Mouse (Mus musculus) midbrain, embryonic 12.5 days (tissue): ENCODE results near the gene Cpd. TPM values are rescaled to one million over a fixed set of nuclear protein-coding genes. Genes with fewer than 3 reads are reported as not detected.

Experiments
- ATAC-seq: fragments of 200-750 bp; cut with Nextera tagmentation; 2 replicates; pipeline ENCODE4 v1.8.0; 2017; ENCODE audit warnings: low read depth, moderate TSS enrichment, moderate library complexity; ENCODE audit not compliant: low FRiP score
- H3K27ac ChIP-seq: fragments of 300-500 bp; sonication (generic); replicated peaks from 2 replicates; pipeline ENCODE4 v1.5.1; 2016; ENCODE audit warnings: mild to moderate bottlenecking
- H3K27me3 ChIP-seq: fragments of 300-500 bp; sonication (generic); 2 replicates; pipeline ENCODE4 v1.6.1; 2016; ENCODE audit warnings: mild to moderate bottlenecking
- H3K36me3 ChIP-seq: fragments of 300-500 bp; sonication (generic); 2 replicates; pipeline ENCODE4 v1.6.1; 2016
- H3K4me1 ChIP-seq: fragments of 300-500 bp; sonication (generic); 2 replicates; pipeline ENCODE4 v1.6.1; 2016
- H3K4me2 ChIP-seq: fragments of 300-500 bp; sonication (generic); replicated peaks from 2 replicates; pipeline ENCODE4 v1.6.1; 2016; ENCODE audit warnings: mild to moderate bottlenecking, moderate library complexity
- H3K4me3 ChIP-seq: fragments of 300-500 bp; sonication (generic); 2 replicates; pipeline ENCODE4 v1.5.1; 2016; ENCODE audit warnings: mild to moderate bottlenecking
- H3K9ac ChIP-seq: fragments of 300-500 bp; sonication (generic); replicated peaks from 2 replicates; pipeline ENCODE4 v1.6.1; 2016; ENCODE audit warnings: mild to moderate bottlenecking, moderate library complexity
- H3K9me3 ChIP-seq: fragments of 300-500 bp; sonication (generic); 2 replicates; pipeline ENCODE4 v1.6.1; 2016; ENCODE audit warnings: mild to moderate bottlenecking
- WGBS: fragments of 180-500 bp; shearing (Covaris S2); methylation state at CpG from one replicate; pipeline ENCODE4 v1.1.7; 2016; 5-methylcytosine and 5-hydroxymethylcytosine counted together
- polyA plus RNA-seq: library from polyadenylated mRNA; unstranded; fragments of >200 nt; fragmentation: Nextera tagmentation; extraction: Ambion mirVana; gene quantifications from 2 replicates; pipeline ENCODE4 v1.2.1, GENCODE M21; 2016

Gene Cpd
- polyA plus RNA-seq, 1 experiment from 2014 or later, result 13.7 TPM

DNA sequence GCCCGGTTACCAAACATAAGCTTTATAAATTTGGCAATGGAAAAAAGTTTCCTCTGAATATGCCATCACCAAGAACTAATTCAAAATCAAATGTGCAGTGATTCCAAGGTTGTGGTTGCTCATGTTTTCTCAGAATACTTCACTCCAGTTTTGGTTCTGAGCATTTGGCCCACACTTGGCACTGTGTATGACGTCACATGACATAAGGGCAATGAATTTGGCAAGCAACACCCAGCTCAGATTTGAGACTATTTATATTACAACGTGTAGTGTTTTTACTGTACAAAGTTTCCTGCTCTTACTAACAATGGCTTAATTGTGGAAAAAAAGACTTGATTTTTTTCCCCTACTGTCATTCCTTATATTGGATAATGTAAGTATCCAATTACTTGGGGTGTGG is 73.0 kb downstream of the Cpd start:
- no peaks in the 10 kb centered on the region for H3K36me3 ChIP-seq
- no peak for ATAC-seq
- H3K4me3 ChIP-seq, result no peak overlapping the region
- H3K27me3 ChIP-seq, result no peaks in the 10 kb centered on the region
- H3K9me3 ChIP-seq, result no peaks in the 10 kb centered on the region
- no peaks in the 10 kb centered on the region for H3K4me1 ChIP-seq
- H3K9ac ChIP-seq, result no peak overlapping the region
- no peak overlapping the region for H3K27ac ChIP-seq
- H3K4me2 ChIP-seq, result no peak overlapping the region
- WGBS, result 79% methylated on average over 3 of the region's 3 CpGs

- no peak for ATAC-seq
- Histone ChIP-seq H3K9me3 (no peaks in the 10 kb centered on the region), H3K4me1 (no peaks in the 10 kb centered on the region), H3K4me3 (no peak overlapping the region), H3K4me2 (no peak overlapping the region), H3K27me3 (no peaks in the 10 kb centered on the region), H3K36me3 (no peaks in the 10 kb centered on the region), H3K9ac (no peak overlapping the region), H3K27ac (no peak overlapping the region)
- WGBS, result 88% methylated on average over 5 of the region's 5 CpGs
Observed at GRCm38 (mm10) chr11:76770566-76770965, 76.3 kb downstream of the Cpd start.

- no peaks in the 10 kb centered on the region for H3K27me3 ChIP-seq
- peak overlapping the region; percentile 87 for H3K4me3 ChIP-seq
- H3K9ac ChIP-seq, result no peak overlapping the region
- H3K9me3 ChIP-seq, result no peaks in the 10 kb centered on the region
- WGBS, result 14% methylated on average over 4 of the region's 4 CpGs
- H3K36me3 ChIP-seq, result peaks cover 21% of the 10 kb centered on the region
- ATAC-seq, result peak; percentile 12; the same call in 1 of the 2 replicates
- H3K4me1 ChIP-seq, result peaks cover 6% of the 10 kb centered on the region
- no peak overlapping the region for H3K27ac ChIP-seq
- peak overlapping the region; percentile 41 for H3K4me2 ChIP-seq
Observed at GRCm38 (mm10) chr11:76763741-76764122, 83.1 kb downstream of the Cpd start.

DNA sequence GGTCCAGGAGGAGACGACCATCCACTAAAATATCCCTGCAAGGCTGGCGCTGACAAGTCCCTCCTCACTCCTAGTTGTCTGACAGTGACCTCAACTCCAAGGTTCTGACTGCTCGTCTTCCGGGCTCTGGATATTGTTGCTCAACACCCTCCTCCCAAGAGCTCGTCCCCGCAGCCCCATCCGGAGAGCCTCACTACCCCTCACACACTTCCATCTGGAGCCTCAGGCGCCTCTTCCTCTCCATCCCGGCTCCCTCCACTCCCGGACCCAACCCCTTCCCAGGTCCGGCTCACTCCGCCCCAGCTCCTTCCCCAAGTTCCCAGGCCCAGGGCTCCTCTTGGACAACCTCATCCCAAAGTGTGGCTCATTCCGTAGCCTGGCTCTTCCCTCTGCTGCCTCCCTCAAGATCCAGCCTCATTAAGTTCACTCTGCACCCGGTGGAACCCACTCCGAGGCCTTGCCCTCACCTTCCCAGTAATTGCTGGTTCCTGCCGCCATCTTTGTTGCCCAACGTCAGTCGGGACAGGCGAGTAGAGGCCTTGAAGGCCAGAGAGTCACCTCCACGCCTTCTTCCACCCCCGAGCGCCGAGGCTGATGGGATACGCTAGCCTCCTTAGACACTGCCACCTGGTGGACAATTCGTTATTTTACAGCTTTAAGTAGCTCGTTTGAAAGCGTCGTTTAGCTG is 83.6 kb downstream of the Cpd start, which contains the start of gene Gosr1:
Gene Gosr1 (minus strand): TSS at position 527 of the 688 bp plus-strand sequence.
- peaks cover 26% of the 10 kb centered on the region for H3K36me3 ChIP-seq
- H3K4me2 ChIP-seq, result peak within 1 kb of the TSS; percentile 78
- H3K9me3 ChIP-seq, result no peaks in the 10 kb centered on the region
- peaks cover 6% of the 10 kb centered on the region for H3K4me1 ChIP-seq
- peak within 1 kb of the TSS; percentile 87 for H3K4me3 ChIP-seq
- WGBS, result under 1% methylated on average over 28 of the region's 28 CpGs
- no peaks in the 10 kb centered on the region for H3K27me3 ChIP-seq
- peak within 1 kb of the TSS; percentile 94 for H3K9ac ChIP-seq
- H3K27ac ChIP-seq, result peak within 1 kb of the TSS; percentile 83
- peak; percentile 93 for ATAC-seq

GRCm38 (mm10) chr11:76752276-76752675 is 94.5 kb downstream of the Cpd start:
- WGBS, result 94% methylated on average over 3 of the region's 3 CpGs
- Histone ChIP-seq H3K36me3 (peaks cover 64% of the 10 kb centered on the region), H3K27me3 (no peaks in the 10 kb centered on the region), H3K4me1 (no peaks in the 10 kb centered on the region), H3K27ac (no peak overlapping the region), H3K9ac (no peak overlapping the region), H3K4me3 (no peak overlapping the region), H3K9me3 (no peaks in the 10 kb centered on the region), H3K4me2 (no peak overlapping the region)
- no peak for ATAC-seq

DNA sequence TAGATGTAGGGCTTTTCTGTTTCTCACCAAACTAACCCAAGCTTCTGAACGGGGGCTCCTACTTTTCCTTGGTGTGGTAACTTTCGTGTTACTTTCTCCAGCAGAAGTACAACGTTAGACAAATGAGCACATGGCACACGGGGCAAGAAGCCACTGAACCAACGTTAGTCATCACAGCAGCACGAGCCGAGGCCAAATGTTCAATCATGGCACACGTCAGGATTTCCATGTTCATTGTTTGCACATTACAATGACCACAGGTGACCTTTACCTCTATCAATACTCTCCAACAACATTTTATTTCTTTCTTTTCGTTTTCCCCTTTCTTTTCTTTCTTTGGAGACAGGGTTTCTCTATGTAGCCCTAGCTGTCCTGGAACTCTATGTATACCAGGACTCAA is 98.0 kb downstream of the Cpd start:
- H3K9ac ChIP-seq, result no peak overlapping the region
- H3K27me3 ChIP-seq, result no peaks in the 10 kb centered on the region
- H3K27ac ChIP-seq, result no peak overlapping the region
- H3K4me1 ChIP-seq, result no peaks in the 10 kb centered on the region
- peaks cover 66% of the 10 kb centered on the region for H3K36me3 ChIP-seq
- no peak overlapping the region for H3K4me3 ChIP-seq
- no peak overlapping the region for H3K4me2 ChIP-seq
- no peaks in the 10 kb centered on the region for H3K9me3 ChIP-seq
- WGBS, result 93% methylated on average over 9 of the region's 9 CpGs
- no peak for ATAC-seq

DNA sequence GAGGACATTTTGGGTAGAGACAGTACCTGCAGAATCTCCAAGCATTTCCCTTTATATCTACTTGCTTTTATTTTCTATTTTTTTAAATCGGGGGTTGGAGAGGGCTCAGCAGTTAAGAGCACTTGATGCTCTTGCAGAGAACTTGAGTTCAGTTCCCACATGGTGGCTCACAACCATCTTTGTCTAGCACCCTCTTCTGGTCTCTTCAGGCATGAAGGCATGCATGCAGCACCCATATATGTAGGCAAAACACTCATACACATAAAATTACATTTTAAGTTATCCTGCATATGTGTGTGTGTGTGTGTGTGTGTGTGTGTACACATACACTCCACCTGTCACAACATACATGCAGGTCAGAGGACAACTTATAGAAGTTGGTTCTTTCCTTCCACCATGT is 100.9 kb downstream of the Cpd start:
- no peaks in the 10 kb centered on the region for H3K4me1 ChIP-seq
- H3K36me3 ChIP-seq, result peaks cover 65% of the 10 kb centered on the region
- no peak overlapping the region for H3K9ac ChIP-seq
- H3K9me3 ChIP-seq, result no peaks in the 10 kb centered on the region
- H3K27ac ChIP-seq, result no peak overlapping the region
- H3K4me3 ChIP-seq, result no peak overlapping the region
- 100% methylated on average over 1 of the region's 1 CpGs for WGBS
- no peak for ATAC-seq
- H3K4me2 ChIP-seq, result no peak overlapping the region
- no peaks in the 10 kb centered on the region for H3K27me3 ChIP-seq

DNA sequence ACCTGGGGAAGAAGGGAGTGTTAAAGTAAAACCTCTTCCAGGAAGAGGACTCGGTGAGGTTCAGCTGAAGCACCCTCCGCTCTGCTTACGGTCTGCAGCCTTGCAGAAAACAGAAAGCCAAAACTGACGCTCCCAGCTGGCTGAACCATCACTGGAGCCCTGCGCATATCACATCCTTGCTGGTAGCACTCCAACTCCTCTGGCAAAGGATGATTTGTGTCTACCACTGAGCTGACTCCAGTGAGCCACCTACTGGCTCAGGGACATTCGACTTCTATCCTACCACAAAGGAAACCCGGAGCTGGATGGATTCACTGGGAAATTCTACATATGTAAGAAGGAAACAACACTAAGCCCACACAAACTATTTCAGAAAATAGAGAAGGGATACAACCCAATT is 102.3 kb downstream of the Cpd start:
- Histone ChIP-seq H3K4me3 (no peak overlapping the region), H3K4me2 (no peak overlapping the region), H3K4me1 (no peaks in the 10 kb centered on the region), H3K9ac (no peak overlapping the region), H3K27ac (no peak overlapping the region), H3K36me3 (peaks cover 57% of the 10 kb centered on the region), H3K27me3 (no peaks in the 10 kb centered on the region), H3K9me3 (no peaks in the 10 kb centered on the region)
- no peak for ATAC-seq
- 84% methylated on average over 7 of the region's 7 CpGs for WGBS

GRCm38 (mm10) chr11:76742511-76742910 is 104.3 kb downstream of the Cpd start:
- Histone ChIP-seq H3K27me3 (no peaks in the 10 kb centered on the region), H3K36me3 (peaks cover 42% of the 10 kb centered on the region), H3K9ac (no peak overlapping the region), H3K4me1 (no peaks in the 10 kb centered on the region), H3K27ac (no peak overlapping the region), H3K9me3 (no peaks in the 10 kb centered on the region), H3K4me2 (no peak overlapping the region), H3K4me3 (no peak overlapping the region)
- no peak for ATAC-seq
- 94% methylated on average over 7 of the region's 7 CpGs for WGBS

GRCm38 (mm10) chr11:76739125-76739524 is 107.7 kb downstream of the Cpd start:
- H3K27me3 ChIP-seq, result no peaks in the 10 kb centered on the region
- no peak overlapping the region for H3K9ac ChIP-seq
- H3K27ac ChIP-seq, result no peak overlapping the region
- WGBS, result 63% methylated on average over 6 of the region's 6 CpGs
- H3K9me3 ChIP-seq, result no peaks in the 10 kb centered on the region
- ATAC-seq, result no peak
- H3K4me3 ChIP-seq, result no peak overlapping the region
- H3K4me1 ChIP-seq, result no peaks in the 10 kb centered on the region
- H3K36me3 ChIP-seq, result peaks cover 43% of the 10 kb centered on the region
- no peak overlapping the region for H3K4me2 ChIP-seq

DNA sequence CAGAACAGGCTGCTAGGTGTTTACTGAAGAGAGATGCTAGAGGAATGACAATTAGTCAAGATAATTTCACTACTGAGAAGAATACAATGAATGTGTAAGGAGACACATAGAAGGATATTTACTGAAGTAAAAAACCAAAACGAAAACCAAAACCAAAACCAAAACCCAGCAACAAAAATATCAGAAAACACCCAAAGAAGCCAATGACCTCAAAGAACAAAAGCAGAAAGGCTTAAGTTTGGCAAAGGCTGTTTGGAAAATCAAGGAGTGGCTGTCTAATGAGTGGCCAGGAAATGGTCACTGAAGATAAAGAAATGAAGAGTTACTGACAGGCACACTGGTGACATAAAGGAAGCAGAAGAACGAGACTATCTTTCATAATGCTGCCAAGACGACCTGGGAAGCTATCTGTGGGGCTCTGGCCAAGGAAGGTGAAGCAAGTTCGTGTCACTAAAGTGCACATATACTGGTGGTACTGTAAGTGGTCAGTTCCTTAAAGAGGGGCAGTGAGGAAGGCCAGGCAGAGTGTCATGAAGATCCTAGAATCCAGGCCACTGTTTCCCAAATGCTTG is 111.0 kb downstream of the Cpd start:
- no peak overlapping the region for H3K9ac ChIP-seq
- no peaks in the 10 kb centered on the region for H3K9me3 ChIP-seq
- H3K4me2 ChIP-seq, result no peak overlapping the region
- no peaks in the 10 kb centered on the region for H3K27me3 ChIP-seq
- H3K4me1 ChIP-seq, result no peaks in the 10 kb centered on the region
- no peak overlapping the region for H3K27ac ChIP-seq
- WGBS, result 87% methylated on average over 4 of the region's 4 CpGs
- H3K36me3 ChIP-seq, result peaks cover 53% of the 10 kb centered on the region
- ATAC-seq, result no peak
- no peak overlapping the region for H3K4me3 ChIP-seq

DNA sequence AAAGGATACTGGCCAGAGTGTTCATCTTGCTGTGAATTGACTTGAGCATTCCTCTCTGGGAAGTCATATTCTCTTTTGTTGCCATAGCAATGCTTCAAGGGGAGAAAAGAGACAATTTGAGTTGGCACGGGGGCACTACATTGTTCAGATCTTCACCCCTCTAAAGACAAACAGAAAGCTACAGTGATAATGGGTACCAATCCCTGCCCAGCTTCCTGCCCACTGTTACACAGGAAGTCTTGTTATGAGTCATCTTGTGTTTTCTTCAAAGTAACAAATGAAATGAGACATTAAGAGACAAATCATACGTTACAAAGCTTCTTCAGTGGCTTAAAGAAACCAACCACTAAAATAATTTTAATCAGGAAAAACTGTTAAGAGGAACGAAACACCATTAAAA is 112.3 kb downstream of the Cpd start:
- ATAC-seq, result no peak
- Histone ChIP-seq H3K4me2 (no peak overlapping the region), H3K4me1 (no peaks in the 10 kb centered on the region), H3K27ac (no peak overlapping the region), H3K9me3 (no peaks in the 10 kb centered on the region), H3K9ac (no peak overlapping the region), H3K4me3 (no peak overlapping the region), H3K27me3 (no peaks in the 10 kb centered on the region), H3K36me3 (peaks cover 60% of the 10 kb centered on the region)
- WGBS, result 62% methylated on average over 3 of the region's 3 CpGs

DNA sequence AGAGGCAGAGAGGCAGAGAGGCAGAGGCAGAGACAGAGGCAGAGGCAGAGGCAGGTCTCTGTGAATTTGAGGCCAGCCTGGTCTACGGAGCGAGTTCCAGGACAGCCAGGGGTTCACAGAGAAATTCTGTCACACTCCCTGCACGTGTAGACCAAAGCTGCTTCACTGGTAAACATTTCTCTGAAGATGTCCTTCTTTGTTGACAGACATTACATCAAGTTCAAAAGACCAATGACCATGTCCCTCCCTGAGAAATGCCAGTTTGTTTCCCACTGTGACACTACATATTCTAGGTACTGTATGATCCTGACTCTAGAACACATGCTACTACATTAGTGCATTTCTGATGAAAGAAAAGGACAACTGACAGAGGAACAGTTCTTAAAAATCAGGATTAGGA is 116.2 kb downstream of the Cpd start:
- no peak overlapping the region for H3K9ac ChIP-seq
- H3K27me3 ChIP-seq, result no peaks in the 10 kb centered on the region
- H3K27ac ChIP-seq, result no peak overlapping the region
- ATAC-seq, result no peak
- WGBS, result 89% methylated on average over 3 of the region's 3 CpGs
- H3K4me3 ChIP-seq, result no peak overlapping the region
- no peaks in the 10 kb centered on the region for H3K4me1 ChIP-seq
- no peak overlapping the region for H3K4me2 ChIP-seq
- peaks cover 67% of the 10 kb centered on the region for H3K36me3 ChIP-seq
- H3K9me3 ChIP-seq, result no peaks in the 10 kb centered on the region
